Mouse (Mus musculus) spleen, adult 12 weeks (tissue): ENCODE results near the gene Cela3b.

ENCODE experiments used
- DNase-seq: peaks from one replicate; pipeline ENCODE4 v3.0.0; 2022; ENCODE audit warnings: low spot score

Gene Cela3b

DNA sequence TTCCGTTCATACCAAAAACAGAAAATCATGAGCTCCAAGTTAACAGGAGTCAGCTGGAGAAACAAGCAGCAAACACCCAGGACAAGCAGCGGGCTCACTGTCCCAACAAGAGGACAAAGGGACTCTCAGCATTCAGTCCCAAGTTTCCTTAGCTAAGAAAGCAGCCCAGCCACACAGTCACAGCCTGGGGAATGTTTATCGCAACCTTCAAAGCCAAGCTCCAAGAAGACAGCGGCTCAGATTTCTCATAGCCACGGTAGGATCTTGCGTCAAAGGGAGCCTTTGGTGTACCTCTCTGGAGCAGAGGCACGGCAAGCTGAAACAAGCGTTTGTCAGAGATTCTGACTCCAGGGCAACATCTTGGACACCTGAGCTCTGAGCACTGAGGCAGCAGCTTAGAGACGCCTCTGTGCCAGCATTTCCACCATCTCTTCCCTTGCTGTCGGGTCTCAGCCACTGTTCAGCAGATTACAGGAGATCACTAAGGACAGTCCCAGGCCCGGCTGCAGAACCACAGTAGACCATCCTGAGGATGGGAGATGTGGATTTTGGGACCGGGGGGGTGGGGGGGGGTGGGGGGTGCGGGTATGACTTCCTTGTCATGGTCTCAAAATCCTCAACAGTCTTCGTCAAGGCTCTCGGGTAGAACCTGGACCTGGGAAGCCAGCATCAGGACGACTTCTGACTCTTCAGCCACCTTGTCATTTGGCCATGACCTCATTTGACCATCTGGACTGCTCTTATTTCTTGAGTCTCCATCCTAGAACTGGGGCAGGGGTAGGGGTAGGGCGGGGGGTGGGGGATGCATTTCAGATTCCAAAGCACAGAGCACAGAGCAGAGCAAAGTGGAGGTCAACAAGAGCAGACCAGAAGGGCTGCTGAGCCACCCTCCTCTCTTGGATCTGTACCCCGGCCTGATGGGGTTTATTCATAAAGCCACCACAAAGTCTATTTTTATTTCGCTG lies 54.7 kb downstream of the Cela3b start:
- no peak for DNase-seq

DNA sequence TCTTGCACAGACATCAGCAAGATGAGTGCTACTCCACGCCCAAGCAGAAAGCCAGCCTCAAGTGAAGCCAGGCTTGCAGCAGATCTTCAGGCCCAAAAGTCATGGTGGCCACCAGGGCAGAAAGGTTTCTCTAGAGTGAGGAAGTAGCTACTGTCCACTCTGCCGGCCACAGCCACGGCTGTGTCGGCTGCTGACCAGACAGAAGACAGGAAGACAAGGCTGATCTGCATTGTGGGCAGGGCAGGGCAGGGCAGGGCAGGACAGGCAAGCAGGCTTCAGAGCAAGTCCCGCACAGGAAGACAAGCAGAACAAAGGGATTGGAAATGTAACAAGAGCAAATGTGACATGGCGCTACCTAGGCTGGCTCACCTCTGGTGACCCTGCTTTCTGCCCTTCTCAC lies 56.6 kb downstream of the Cela3b start:
- no peak for DNase-seq

DNA sequence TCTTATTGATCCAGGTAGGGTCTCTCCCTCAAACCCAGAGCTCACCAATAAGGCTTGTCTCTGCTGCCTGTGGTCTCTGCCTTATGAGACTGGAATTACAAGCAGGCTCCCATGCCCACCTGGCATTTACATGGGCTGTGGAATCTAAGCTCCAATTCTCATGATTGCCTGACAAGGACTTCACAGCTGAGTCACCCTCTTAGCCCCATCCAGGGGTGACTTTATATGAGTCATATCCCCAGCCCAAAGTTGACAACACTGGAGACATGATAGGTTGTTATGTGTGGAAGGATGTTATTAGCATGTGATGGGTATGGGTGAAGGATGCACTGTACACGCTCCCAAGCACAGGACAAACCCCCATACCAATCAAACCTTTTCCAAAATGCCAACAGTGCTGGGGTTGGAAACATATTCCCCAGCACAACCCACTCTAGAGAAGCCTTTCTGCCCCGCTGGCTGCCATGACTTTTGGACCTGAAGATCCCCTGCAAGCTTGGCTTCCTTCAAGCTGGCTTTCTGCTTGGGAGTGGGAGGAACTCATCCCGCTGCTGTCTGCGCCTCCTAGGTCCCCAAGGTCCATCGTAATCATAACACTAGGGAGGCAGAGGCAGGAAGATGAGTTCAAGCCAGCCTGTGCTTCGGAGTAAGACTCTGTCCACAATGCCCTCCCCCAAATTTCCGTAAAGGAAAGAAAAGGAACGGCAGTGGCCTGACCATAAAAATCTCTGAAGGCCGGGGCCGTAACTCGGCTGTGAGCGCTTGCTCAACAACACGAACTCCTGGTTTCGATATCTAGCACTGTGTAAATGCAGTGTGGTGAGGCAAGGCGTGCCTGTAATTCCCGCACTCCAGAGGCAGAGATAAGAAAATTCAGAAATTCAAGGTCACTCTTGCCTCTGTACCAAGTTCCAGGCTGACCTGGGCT lies 58.5 kb downstream of the Cela3b start:
- DNase-seq, result no peak
